Mouse (Mus musculus): ENCODE measurements around the gene Grm4.

Gene Grm4

DNA sequence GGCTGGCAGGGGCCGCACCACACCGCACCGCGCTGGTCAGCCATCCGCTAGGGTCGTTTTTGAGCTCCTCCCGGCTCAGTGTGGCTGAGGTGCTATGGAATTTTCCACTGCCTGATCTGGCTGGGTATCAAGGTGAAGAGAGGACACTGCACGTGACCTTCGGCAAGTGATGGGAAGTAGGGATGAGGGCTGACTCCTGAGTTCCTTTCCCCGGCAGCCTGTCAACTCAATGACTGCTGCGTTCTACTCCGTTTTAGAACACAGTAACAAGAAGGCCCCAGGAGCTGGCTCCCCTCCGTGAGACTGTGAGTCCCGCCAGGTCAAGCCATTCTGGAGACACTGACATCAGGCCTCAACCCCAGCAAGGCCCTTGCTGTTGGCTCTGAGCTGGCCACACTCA, 70.0 kb downstream of the Grm4 start:
- in situ Hi-C loops (cut with MboI, MseI), result loop anchor here (25.0 kb wide), 1 partner anchor 1064 kb away; no protein-coding TSS in a partner anchor

DNA sequence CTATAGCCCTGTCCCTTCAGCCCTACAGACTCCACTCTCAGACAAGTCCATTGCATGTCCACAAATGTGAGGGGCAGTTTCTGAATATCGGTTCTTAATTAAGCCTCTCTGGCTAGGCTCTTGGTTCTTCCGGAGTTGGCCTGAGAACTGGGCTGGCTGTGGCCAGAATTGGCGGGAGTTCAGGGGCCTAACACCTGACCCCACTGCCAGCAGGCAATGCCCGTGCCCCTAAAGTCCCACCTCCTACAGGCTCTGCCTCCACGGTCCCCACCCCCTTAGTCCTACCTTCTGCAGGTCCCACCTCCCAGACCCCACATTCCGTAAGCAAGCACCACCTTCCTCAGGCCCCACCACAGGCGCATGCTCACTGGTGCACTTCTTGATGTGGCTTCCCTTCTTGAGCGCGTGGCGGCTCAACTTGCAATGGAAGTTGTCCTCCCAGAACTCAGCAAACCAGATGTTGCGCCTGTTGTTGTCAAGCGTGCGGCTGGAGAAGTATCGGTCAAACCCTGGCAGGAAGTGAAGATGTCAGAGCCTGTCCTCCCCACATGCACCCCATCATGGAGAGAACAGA, 71.4 kb downstream of the Grm4 start:
- in situ Hi-C loops (cut with MboI, MseI), result loop anchor here (25.0 kb wide), 1 partner anchor 1063 kb away; no protein-coding TSS in a partner anchor

DNA sequence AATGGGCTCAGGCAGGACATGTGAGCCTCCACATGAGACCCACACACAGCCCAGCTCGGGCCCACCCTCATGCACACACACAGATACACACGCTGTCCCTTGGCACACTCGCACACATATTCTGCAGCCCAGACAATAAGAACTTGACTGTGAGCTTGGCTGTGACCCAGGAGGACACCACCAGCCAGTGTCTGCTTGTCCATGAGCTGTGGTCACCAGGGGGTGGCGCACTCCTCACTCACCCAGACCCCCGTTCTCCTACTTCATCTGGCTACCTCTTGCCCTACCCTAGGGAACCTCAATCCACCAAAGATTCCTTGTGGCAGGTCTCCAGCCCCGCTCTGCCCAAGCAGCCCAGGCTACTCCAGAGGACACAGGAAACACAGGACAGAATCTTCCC, 72.5 kb downstream of the Grm4 start:
- in situ Hi-C loops (cut with MboI, MseI), result no loop called here

DNA sequence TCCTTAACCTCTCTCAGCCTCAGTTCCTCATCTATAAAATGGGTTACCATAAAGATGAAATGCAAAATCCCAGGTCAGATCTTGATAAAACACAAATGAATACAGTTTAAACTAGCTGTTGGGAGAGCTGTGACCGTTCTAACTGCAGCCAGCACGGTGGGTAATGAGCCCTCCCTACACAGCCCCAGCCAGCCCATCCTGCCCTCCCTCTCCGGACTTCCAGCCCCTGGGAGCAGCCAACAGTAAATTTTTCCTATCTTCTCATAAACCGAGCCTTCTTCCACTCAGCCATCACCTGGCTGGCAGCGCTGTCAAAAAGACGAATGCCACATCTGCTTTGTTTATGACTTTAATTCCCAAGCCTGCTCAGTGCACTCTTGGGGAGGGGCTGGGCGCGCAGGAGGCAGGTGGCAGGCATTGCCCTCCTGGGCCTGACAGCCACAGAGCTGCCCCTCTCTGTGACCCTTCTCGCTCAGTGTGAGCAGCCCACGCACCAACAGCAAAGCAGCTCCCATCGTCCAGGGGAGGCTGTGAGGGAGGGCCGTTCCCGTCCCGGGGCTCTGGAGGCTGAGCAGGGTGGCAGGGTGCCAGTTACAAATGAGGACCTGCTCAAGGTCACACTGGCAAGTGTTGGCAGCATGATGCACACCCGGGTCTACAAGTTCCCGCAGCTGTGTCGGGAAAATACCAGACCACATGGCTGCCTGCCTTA, 75.7 kb downstream of the Grm4 start:
- in situ Hi-C loops (cut with MboI, MseI), result no loop called here

DNA sequence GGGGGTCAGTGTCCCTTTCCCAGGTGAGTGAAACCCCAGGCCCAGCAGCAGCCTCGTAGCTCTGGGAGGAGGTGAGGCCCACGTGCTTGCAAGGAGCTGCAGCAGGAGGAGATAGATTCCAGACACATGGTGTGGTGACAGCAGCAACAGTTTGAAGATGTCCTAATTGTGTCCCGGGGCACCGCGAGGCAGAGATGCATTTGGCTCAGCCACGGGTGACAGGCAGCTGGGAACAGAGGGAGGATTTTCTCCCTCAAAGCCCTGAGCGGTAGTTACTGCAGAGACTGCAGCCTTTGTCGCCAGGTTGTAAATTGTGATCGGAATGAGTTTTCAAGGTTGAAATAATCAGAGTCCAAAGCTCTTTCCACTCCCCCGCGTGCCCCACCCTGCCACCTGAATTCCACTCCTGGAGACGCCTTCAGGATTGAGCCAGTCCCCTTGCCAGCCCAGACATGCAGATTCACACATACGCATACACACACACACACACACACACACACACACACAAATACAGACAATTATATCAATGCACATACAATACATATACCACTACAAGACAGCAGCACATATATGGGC, 78.6 kb downstream of the Grm4 start:
- in situ Hi-C loops (cut with MboI, MseI), result no loop called here

DNA sequence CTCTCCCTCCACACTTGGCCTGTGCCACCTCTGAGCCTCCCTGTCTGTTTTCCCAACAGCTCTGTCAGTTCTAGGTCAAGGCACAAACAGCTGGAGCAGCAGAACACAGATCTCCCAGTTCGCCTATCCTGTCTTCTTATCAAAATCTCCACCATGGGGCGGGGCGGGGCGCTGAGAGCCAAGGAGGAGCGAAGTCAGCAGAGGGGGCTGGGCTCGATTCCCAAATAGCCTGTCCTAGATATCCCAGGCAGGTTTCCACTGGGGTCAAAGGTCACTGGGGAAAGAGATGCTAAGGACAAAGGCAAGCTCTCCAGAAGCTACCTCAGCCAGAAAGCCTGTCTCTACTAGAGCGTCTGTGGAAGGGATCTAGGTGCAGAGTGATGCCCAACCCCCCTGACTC, 79.4 kb downstream of the Grm4 start:
- in situ Hi-C loops (cut with MboI, MseI), result no loop called here

DNA sequence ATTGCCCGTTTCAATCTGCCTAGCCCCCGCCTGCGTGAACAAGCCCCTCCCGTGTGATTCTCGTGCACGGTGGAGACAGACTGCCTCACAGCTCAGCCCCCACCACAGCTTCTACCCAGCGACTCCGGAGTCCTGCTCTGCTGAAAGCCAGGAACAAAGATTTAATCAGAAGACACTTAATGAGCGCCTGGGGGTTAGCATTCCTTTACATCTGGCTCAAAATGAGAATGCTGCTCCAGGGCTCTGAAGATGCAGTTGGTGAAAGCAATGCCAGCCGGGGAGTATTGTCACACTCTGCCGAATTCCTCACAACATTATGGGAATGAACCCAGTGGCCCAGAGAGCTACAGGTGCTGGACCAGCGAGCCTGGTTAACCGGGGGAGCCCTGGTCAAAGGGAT, 85.4 kb downstream of the Grm4 start:
- in situ Hi-C loops (cut with MboI, MseI), result no loop called here

DNA sequence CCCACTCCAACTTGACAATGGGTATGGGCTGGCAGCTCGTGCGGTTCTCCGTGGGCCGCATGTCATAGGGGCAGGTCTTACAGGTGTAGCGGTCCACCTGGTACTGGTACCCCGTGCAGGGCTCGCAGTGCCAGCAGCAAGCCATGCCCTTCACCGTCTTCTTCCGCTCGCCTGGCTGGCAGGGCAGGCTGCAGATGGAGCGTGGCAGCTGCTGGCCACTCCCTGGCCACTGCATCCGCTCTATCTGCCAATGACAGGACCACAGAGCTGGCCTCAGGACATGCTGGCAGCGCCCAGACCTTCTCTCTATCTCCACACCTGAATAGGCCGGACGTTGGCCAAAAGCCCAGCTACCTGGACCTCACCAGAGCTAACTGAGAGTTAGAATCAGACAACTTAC, 86.0 kb downstream of the Grm4 start:
- in situ Hi-C loops (cut with MboI, MseI), result no loop called here

DNA sequence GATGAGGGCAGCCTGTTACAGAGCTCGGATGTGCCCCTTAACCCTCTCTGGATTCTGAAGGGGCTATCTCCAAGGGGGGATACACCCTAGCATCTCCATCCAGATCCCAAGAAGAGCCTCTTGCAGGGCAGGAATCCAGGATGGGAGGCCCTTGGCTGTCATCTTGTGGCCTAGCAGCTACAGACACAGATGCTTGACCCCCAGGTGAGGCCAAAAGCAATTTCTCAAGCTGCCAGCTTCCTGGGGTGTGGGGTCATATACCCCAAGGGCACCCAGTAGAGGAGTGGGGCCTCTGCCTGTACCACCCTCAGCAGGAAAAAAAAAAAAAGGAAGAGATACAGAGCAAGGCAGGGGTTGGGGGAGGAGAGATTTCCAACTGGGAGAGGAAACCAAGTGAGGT, 87.1 kb downstream of the Grm4 start:
- in situ Hi-C loops (cut with MboI, MseI), result no loop called here

DNA sequence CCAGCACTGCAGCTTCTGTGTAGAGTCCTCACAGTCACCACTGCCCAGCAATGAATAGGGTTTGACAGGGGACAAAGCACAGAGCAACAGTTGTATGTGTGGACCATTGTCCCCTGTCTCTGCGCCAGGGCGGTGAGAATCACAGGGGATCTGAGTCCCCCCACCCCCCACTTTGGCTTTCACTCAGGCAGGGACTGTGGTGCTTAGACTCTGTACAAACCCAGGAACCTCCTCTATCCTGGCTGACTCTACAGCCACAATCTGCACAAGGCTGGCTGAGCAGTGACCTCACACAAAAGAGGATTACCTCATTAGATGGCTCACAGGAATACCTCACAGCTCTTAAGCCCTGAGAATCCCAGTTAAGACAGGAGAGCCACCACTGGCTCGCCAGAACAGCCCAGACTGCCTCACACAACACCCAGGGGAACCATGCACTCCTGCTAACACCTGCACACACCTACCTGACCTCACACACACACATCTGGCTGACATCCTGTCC, 88.0 kb downstream of the Grm4 start:
- in situ Hi-C loops (cut with MboI, MseI), result no loop called here

DNA sequence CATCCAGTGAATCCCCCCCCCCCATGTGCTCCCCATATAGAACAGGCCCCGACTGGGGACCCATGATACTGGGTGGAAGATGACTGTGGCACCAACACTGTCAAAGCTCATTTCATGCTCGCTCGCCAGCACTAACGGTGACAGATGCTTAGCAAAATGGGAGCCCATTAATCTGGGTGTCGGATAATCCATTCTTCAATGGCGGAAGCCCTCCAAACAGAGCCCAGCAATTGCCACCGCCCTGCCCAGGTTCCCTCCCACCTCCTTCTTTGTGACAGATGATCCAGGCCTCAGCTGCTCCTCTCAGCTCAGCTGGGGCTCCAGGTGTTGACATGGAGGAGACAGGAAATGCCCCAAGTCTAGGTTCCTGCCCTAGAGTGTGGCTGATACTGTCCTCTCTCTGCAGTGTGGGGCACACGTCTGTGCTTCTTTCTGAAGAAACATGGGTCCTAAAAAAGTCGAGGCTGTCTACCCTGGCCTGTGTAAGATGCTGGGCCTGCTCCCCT, 89.0 kb downstream of the Grm4 start:
- in situ Hi-C loops (cut with MboI, MseI), result no loop called here

DNA sequence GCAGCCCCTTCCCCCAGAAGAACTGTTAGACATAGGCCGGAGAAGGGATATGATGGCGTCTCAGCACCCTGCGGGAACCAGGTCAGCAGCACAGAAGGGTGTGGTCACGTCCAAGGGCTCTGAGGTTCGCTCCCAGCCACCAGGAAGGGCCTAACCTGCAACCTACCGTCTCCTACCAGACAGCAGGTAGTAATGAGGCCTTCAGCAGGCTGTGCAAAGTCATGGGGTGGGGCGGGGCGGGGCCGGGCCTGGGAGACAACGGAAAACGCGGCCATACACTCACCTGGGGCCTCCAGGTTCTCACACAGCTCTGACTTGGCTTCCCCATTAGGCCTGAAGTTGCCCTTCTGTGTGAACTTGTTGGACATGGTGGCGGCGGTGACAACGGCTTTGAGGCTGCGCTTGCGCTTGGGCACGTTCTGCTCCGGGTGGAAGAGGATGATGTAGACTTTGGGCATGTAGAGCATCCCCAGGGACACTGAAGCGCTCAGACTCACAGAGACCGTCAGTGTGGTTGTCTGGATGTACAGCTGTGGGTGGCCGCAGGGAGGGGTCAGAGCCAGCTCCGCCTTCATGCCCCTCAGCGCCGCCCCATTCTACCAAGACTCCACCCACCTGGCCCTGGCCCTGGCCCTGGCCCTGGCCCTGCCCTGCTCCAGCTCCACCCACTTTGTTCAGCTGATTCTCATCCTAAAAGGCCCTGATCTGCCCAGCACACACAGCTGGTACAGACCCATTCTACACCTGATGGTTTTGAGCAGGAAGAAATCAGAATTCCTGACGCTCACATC, 90.0 kb downstream of the Grm4 start:
- in situ Hi-C loops (cut with MboI, MseI), result no loop called here

DNA sequence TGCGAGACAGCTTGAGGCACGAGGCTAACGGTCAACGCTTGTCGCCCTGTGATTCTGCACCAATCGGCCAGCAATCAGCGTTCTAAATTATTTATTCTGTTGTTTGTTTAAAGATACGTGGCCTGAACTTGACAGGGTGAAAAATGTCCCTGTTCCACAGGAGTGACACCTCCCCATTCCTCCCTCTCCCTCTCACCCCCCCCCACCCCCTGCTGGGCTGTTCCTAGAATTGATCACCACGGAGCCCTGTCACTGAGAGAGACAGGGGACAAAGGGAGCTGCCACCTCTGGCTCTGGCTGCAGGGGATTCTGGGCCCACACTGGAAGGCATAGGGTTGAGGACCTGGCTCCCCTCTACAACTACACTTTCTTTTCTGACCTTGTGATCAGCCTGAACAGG, 91.4 kb downstream of the Grm4 start:
- in situ Hi-C loops (cut with MboI, MseI), result no loop called here

DNA sequence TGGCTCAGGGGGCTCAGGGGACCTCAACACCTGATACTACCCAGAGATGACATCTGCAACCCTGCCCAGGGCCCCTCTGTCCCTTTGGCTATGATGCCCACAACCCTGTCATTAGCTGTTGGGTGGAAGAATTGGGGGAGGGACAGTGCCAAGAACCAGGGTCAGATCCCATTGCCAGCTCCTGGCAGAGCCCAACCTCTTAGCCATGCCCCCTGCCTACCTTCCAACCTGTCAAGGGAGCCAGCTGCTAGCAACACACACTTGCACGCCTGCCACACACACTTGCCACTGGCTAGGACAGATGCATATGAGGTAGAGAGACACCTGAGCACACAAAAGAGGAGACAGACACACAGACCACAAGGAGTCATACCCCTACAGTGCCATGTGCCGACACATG, 96.2 kb downstream of the Grm4 start:
- in situ Hi-C loops (cut with MboI, MseI), result no loop called here

DNA sequence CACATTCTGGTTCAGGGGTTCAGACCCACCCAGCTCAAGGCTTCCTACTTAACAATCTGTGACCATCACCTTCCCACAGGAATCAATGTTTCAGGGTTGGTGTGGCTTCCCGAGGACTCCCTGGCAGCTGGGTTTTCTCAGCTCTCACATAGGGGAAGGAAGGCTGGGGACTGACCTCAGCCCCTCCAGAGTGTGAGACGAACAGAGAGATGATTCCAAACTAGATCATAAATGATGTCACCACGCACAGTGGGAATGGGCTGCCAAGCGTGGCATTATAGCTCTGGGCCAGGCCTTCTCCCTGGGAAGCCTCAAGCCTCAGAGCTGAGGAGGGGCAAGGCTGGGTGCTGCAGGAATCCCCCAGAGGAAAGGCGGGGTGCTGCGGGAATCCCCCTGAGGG, 96.8 kb downstream of the Grm4 start:
- in situ Hi-C loops (cut with MboI, MseI), result no loop called here

DNA sequence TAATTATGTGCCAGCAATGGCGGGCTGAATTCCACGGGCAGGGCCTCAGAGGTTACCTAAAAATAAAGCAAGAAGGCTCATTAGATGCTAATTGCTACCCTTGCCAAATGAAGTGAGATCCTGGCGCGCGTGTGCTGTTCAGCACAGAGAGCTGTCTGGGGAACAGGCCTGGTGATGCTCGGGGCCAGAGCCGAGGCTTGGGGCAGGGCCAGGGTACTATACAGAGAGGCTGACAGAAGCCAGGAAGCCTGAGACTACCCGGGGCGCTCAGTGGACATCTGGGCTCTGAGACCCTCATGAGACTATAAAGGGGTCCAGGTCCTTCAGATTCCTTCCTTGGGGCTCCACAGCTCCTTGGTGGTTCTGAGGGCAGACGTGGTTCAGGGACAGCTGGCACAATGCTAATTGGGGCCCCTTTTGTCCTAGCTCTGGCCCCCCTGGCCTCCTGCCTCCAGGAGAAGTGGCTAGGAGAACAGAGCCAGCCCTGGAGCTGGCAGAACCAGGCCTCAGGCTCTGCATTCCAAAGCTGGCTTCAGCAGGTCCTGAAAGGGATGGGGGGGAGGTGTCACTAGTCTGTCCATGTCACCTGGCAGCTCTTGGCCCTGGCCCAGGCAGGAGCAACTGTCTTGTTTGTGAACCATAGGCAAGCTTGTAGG, 98.3 kb downstream of the Grm4 start:
- in situ Hi-C loops (cut with MboI, MseI), result no loop called here

DNA sequence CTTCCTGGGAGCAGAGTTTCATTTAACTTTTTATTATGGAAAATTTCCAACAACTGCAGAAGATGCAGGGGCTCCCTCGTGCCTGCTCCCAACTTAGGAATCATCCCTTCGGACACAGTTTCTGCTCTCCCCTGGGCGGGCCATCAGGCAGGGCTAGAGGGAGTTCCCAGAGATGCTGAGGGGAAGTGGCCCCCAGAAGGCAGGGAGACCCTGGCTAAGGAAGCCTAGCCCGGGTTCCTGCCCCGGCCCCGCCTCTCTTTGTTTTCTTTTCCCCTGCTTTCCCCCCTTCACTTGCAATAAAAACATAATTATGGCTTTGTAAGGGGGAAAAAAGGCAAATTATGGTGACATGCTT, 98.9 kb downstream of the Grm4 start:
- in situ Hi-C loops (cut with MboI, MseI), result no loop called here

DNA sequence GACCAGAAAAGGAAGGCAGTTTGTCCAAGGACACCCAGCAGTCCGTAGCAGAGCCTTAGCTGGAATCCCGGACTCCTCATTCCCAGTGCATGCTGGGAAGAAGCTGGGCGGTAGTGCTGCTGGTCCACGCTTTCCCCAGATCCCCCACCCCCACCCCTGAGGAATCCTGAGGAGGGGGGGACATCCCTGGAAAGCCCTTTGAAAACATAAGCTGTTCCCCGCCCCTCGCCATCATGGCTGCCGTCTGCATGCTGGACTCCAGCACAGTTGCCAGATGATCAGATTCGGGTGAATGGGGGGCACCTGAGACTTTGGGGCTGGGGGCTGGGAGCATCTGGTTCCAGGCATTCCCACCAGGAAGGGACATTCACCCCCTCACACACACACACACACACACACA, 99.4 kb downstream of the Grm4 start:
- in situ Hi-C loops (cut with MboI, MseI), result no loop called here

DNA sequence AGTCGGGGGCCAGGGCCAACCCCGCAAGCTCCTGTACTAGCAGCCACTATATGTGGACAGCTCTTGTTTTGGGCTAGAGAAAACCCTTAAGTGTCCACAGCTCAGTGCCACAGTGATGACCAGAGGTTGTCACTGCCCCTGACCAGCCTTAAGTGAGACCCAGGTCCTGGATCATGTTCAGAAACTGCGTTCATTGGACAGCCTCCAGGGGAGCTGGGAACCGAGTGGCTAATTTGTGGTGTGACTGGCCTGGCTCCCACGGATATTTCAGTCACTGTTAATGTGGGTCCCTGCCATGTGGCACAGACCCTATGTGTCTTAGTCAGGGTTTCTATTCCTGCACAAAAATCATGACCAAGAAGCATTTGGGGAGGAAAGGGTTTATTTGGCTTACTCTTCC, 112.2 kb downstream of the Grm4 start:
- in situ Hi-C loops (cut with MboI, MseI), result no loop called here

DNA sequence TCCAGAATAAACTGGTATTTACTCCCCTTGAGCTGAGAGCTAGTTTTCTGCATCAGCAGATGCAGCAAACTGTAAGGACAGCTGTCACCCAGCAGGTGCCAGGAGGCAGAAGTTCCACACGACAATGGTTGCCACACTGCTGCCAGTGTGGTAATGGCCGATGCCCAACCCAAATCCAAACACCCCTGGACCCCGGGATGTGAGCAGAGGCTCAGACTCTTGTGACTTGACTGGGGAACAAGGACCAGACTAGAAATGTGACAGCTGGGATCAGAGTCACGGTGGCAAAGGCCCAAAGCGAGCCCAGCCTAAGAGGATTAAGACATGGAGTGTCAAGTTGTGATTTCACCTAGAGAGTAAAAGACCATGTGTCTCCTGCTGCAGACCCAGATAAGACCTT, 112.7 kb downstream of the Grm4 start:
- in situ Hi-C loops (cut with MboI, MseI), result no loop called here

DNA sequence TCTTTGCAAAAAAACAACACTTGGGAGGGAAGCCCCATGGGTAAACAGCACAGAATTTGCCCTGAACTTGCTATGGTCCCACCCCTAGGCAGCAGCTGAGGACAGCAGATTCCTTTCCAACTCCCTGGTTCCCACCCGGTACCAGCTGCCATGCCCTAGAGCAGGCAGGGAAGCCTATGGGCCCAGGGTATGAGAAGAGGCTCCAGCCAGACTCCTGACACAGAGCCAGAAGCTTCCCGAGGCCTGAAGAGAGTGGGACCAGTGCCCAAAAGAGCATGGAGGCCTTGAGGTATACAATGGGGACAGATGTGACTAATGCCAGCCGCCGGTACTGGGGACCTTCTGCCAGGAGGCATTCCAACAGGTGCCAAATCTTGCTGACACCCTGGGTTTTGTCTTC, 114.2 kb downstream of the Grm4 start:
- in situ Hi-C loops (cut with MboI, MseI), result no loop called here
